Mouse (Mus musculus): ENCODE data around the gene Acvr1. TPM values are rescaled to one million over a fixed set of nuclear protein-coding genes. Genes with fewer than 3 reads are reported as not detected.

The Acvr1 gene
- polyA plus RNA-seq, 1 experiment from 2014 or later, result 8.0 TPM

Other genes with a start within 250 kb of the Acvr1 start
- gene Acvr1c, start 209.3 kb downstream of the Acvr1 start, polyA plus RNA-seq (2014; fragmentation: Nextera tagmentation; extraction: Ambion mirVana), result 0.75 and 1.3 TPM in 2 replicates
- 0.19 TPM in 1 of 2 replicates, not detected in the other for gene Gm17409, start 97.0 kb downstream of the Acvr1 start, polyA plus RNA-seq (2014; fragmentation: Nextera tagmentation; extraction: Ambion mirVana)
- gene Upp2, start 141 bp upstream of the Acvr1 start, polyA plus RNA-seq (2014; fragmentation: Nextera tagmentation; extraction: Ambion mirVana), result 9.0 and 9.1 TPM in 2 replicates

Measured in intestine, embryonic 14.5 days (tissue).